Mouse (Mus musculus) thymus, postnatal 14 days (tissue): ENCODE measurements around the gene Kir3dl2.
"Not testable (repeated sequence)": the region's sequence is repeated elsewhere in the genome, so short reads cannot be mapped to it uniquely, and the experiment has no call there.

Experiments
- DNase-seq: peaks from one replicate; pipeline ENCODE4 v3.0.0; 2021

The Kir3dl2 gene

DNA sequence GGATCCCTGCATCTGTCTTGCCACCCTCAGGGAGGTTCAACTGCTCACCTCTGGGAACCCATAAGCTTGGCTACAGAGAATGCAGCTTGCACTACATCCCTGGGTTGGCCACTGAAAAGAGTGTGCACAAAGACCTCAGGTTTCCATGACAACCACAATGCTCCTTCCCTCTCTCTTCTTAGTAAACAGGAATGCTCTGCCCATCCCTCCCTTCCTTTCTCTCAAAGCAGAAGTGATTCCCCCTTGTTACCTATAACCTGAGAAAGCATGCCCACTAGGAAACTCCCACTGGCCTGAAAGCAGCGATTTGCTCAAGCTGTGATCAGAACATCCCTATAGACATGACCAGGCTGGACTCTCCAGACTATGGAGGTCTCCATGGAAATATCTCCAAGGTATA, at the start of gene Kir3dl2:
Kir3dl2 (minus strand) TSS at position 101 of the 400 bp plus-strand sequence.
- not testable (repeated sequence) for DNase-seq

DNA sequence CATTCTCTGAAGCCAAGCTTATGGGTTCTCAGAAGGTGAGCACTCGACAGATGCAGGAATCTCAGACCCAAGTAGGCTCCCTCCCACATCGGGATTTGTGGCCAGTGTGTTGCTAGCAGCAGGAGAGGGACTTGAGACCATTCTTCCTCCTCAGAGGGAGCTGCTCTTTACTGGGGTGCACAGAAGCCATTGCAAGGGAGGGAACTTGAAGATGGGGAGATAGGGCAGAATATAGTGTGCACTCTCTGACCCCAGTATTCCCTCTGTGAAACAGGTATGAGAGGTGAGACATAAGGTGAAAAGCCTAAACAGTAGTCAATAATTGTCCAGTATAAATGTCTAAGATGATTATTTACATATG, 47.0 kb upstream of the Kir3dl2 start:
- DNase-seq: no peak

DNA sequence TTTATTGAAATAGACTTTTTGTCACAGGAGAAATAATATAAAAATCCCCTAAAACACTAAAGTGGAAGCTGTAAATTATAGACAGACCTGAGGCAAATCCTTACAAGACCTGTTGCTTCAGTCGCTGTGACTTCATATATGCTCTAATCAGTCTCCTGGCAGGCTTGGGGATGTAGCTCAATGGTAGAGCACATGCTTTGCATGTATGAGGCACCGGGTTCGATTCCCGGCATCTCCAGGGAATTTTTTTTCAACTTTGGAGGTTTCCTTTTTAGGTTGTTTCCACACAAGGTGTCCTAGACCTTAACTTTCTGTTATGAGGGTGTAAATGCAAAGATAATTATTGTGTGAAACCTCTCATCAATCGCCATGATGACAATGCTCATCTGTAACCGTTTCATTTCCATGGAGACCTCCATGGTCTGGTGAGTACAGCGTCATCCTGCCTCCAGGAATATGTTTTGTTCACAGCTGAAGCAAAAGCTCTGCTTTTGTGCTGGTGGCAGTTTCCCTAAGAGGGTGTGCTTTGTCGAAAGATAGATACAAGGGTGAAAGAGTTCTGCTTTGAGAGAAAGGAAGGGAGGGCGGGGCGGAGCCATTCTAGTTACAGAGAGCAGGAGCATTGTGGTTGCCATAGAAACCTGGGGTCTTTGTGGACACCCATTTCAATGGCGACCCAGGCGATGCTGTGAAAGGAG, 46.5 kb upstream of the Kir3dl2 start, which contains the start of gene Tceal3:
Tceal3 (plus strand) TSS at position 644 of the 698 bp plus-strand sequence.
- DNase-seq: no peak

DNA sequence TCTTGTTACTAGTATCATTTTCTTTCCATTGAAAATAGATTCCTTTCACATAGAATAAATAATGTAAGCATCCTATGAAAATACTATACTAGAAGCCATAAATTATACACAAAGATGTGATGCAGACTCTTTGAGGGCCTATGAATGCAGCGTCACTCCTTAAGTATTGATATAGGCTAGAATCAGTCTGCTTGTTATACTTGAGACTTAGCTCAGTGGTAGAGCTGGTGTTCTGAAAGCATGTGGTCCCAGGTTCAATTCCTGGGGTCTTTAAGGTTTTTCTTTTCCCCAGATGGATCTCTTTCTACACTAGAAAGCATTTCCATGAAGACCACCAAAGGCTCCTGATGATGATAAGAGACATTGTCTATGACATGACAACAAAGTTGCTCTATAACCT, 40.8 kb upstream of the Kir3dl2 start:
- no peak for DNase-seq

DNA sequence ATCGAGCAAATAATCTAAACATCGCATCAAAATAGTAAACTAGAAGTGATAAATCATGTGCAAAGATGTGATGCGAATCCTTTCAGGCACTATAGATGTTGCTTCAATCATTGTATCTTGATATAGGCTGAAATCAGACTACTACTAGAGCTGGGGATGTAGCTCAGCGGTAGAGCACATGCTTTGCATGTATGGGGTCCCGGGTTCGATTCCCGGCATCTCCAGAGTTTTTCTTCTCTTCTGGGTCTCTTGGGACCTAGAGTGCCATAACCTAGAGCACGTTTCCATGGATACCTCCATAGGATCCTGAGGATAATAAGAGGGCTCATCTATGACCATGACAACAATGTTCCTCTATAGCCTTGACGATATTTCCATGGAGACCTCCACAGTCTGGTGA, 25.2 kb upstream of the Kir3dl2 start:
- DNase-seq: not testable (repeated sequence)

DNA sequence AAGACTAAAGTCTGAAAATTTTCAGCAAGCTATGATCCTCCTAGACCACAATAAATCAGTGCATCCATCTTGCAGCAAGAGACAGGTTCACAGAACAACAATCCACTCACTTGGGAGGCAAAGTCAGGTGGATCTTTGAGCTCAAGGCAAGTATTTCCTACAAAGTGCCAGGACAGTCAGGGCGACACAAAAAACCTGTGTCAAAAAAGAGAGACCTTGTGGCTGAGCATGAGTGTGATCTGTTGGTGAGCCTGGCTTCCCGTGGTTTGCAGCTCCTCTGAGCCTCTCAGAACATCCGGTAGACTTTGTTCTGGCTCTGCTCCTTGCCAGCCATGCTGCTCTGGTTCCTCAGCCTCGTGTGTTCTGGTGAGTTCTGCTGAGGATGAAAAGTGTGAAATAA, 26.2 kb downstream of the Kir3dl2 start, which contains the start of gene Kir3dl1:
Kir3dl1 (plus strand) TSS at position 301 of the 400 bp plus-strand sequence.
- not testable (repeated sequence) for DNase-seq
